17 mouse cellular contexts compared by ENCODE assay signal in genomic region chr4:141159666-141160065, GRCm38 (mm10). TPM values are rescaled to one million over a fixed set of nuclear protein-coding genes. Genes with fewer than 3 reads are reported as not detected.
DNase-seq lines count a peak whose midpoint lies in the region; ATAC-seq lines count a peak whose summit lies in the region.
"Had no signal": no experiment of that assay in that cellular context is flagged by ENCODE, and none has a peak within 500 bp of the region (broad histone marks: within the 10 kb centered on the region; RNA-seq: fewer than 3 reads in every experiment).

No protein-coding gene starts in this region.

- 41% methylated on average over 5 of the region's 5 CpGs for WGBS in kidney, embryonic 15.5 days
- WGBS in intestine, embryonic 15.5 days = 34% methylated on average over 5 of the region's 5 CpGs

- no peak overlapping the region for H3K4me3 ChIP-seq in kidney, embryonic 15.5 days (replicated peaks)
- H3K4me3 ChIP-seq in intestine, embryonic 15.5 days (replicated peaks) = no peak overlapping the region
- H3K4me3 ChIP-seq: midbrain, embryonic 15.5 days; neural tube, embryonic 13.5 days had no signal

- H3K4me2 ChIP-seq in kidney, embryonic 15.5 days = no peak overlapping the region
- no peak overlapping the region for H3K4me2 ChIP-seq in intestine, embryonic 15.5 days (replicated peaks)
- H3K4me2 ChIP-seq: midbrain, embryonic 15.5 days; neural tube, embryonic 13.5 days had no signal

- H3K4me1 ChIP-seq in kidney, embryonic 15.5 days = peaks cover 26% of the 10 kb centered on the region
- H3K4me1 ChIP-seq in intestine, embryonic 15.5 days (replicated peaks) = peaks cover 30% of the 10 kb centered on the region

- intact Hi-C loops in left cerebral cortex, postnatal 10 days (cut with DNase I) = no loop called here

- H3K9me3 ChIP-seq in kidney, embryonic 15.5 days (replicated peaks) = no peaks in the 10 kb centered on the region
- H3K9me3 ChIP-seq in intestine, embryonic 15.5 days = no peaks in the 10 kb centered on the region
- H3K9me3 ChIP-seq: midbrain, embryonic 15.5 days; neural tube, embryonic 13.5 days had no signal

- H3K9ac ChIP-seq in kidney, embryonic 15.5 days = no peak overlapping the region
- H3K9ac ChIP-seq in intestine, embryonic 15.5 days = no peak overlapping the region
- H3K9ac ChIP-seq: midbrain, embryonic 15.5 days; neural tube, embryonic 13.5 days had no signal

- peak overlapping the region; percentile 51; the same call in 1 of the 2 replicates for H3K27ac ChIP-seq in kidney, embryonic 15.5 days
- H3K27ac ChIP-seq in intestine, embryonic 15.5 days = peak overlapping the region; percentile 83
- H3K27ac ChIP-seq: midbrain, embryonic 15.5 days had no signal

- 0 out of 2 replicates have a peak, but pooled peaks cover 3% of the 10 kb centered on the region for H3K36me3 ChIP-seq in kidney, embryonic 15.5 days
- H3K36me3 ChIP-seq in intestine, embryonic 15.5 days = 0 out of 2 replicates have a peak, but pooled peaks cover 3% of the 10 kb centered on the region
- H3K36me3 ChIP-seq: midbrain, embryonic 15.5 days; neural tube, embryonic 13.5 days had no signal

- no peak for ATAC-seq in kidney, embryonic 15.5 days (replicated peaks; ENCODE audit: low FRiP score)
- no peak for ATAC-seq in intestine, embryonic 15.5 days
- peak; percentile 59 for ATAC-seq in megakaryocyte, adult 5-6 weeks (ENCODE audit: poor library complexity, severe bottlenecking)
- ATAC-seq: midbrain, embryonic 15.5 days had no signal

- no peaks in the 10 kb centered on the region for H3K27me3 ChIP-seq in kidney, embryonic 15.5 days
- H3K27me3 ChIP-seq in intestine, embryonic 15.5 days (replicated peaks) = no peaks in the 10 kb centered on the region
- H3K27me3 ChIP-seq: midbrain, embryonic 15.5 days; neural tube, embryonic 13.5 days had no signal

- no peak for DNase-seq in kidney, postnatal 10 days
- DNase-seq in MEL-GATA-1-ER (ENCODE audit: extremely low read depth, low read depth) = peak; percentile 25
- DNase-seq in urinary bladder, postnatal 10 days (ENCODE audit: low spot score) = no peak
- no peak for DNase-seq in spleen, postnatal 10 days (ENCODE audit: low spot score in 2 of 2)
- no peak for DNase-seq in left cerebral cortex, postnatal 10 days (ENCODE audit: extremely low spot score in 1 of 2, low spot score in 2 of 2)
- DNase-seq: cerebellum, postnatal 36 days; gastrocnemius, postnatal 10 days; heart, postnatal 36 days; kidney, adult 18-20 months; lung, adult 18-20 months; right cerebral cortex, postnatal 25 days; thymus, postnatal 36 days had no signal

RNA-seq across cellular contexts. Expression of gene Fbxo42, which starts 12.0 kb away (rescaled TPM):
- polyA plus RNA-seq in kidney, embryonic 15.5 days (2015; fragmentation: Nextera tagmentation; extraction: Ambion mirVana) = 22.4 and 23.0 TPM in 2 replicates
- polyA plus RNA-seq in intestine, embryonic 15.5 days (2015; fragmentation: Nextera tagmentation; extraction: Ambion mirVana) = 17.4 and 18.7 TPM in 2 replicates
- 14.1 and 16.3 TPM in 2 replicates for total RNA-seq in megakaryocyte, adult 5-6 weeks (2015)
- 10.0 and 12.6 TPM in 2 replicates for total RNA-seq in megakaryocyte, adult 5-6 weeks (2017)
- 10 to 100 TPM; 35.2 to 35.4 TPM for total RNA-seq in left cerebral cortex, postnatal 10 days (2021)

RNA-seq across cellular contexts. Expression of gene Szrd1, which starts 20.1 kb away (rescaled TPM):
- 49.6 and 50.4 TPM in 2 replicates for polyA plus RNA-seq in kidney, embryonic 15.5 days (2015; fragmentation: Nextera tagmentation; extraction: Ambion mirVana)
- 42.7 and 44.3 TPM in 2 replicates for polyA plus RNA-seq in intestine, embryonic 15.5 days (2015; fragmentation: Nextera tagmentation; extraction: Ambion mirVana)
- total RNA-seq in megakaryocyte, adult 5-6 weeks (2015) = 45.4 and 46.8 TPM in 2 replicates
- 41.0 and 46.9 TPM in 2 replicates for total RNA-seq in megakaryocyte, adult 5-6 weeks (2017)
- 10 to 100 TPM; 43.0 to 45.3 TPM for total RNA-seq in left cerebral cortex, postnatal 10 days (2021)

RNA-seq across cellular contexts. Expression of gene Rsg1, which starts 54.1 kb away (rescaled TPM):
- polyA plus RNA-seq in kidney, embryonic 15.5 days (2015; fragmentation: Nextera tagmentation; extraction: Ambion mirVana) = 5.9 and 6.8 TPM in 2 replicates
- polyA plus RNA-seq in intestine, embryonic 15.5 days (2015; fragmentation: Nextera tagmentation; extraction: Ambion mirVana) = 3.9 and 5.1 TPM in 2 replicates
- total RNA-seq in megakaryocyte, adult 5-6 weeks (2015) = not detected in 2 replicates
- total RNA-seq in megakaryocyte, adult 5-6 weeks (2017) = 0.77 and 0.95 TPM in 2 replicates
- 1 to 10 TPM; 3.5 to 5.0 TPM for total RNA-seq in left cerebral cortex, postnatal 10 days (2021)
